Mouse (Mus musculus) neutrophil, adult 83 days (primary cell): ENCODE data around the gene Gm20914. TPM values are rescaled to one million over a fixed set of nuclear protein-coding genes. Genes with fewer than 3 reads are reported as not detected.

Source experiments
- total RNA-seq, 2 experiments: library from RNA; stranded (reverse); gene quantifications; one replicate each; pipeline ENCODE4 v1.2.4; 2023

Gm20914 gene
- not detected for total RNA-seq

GRCm38 (mm10) chrY:5725678-5726077, at the start of gene Gm20914:
Gm20914 (plus strand) TSS chrY:5725978.

Other genes starting within 250 kb of the Gm20914 start
- gene Gm21854, start 69.0 kb upstream of the Gm20914 start, total RNA-seq, result not detected
- not detected for gene Gm28171, start 67.4 kb downstream of the Gm20914 start, total RNA-seq
- not detected for gene Gm21778, start 216.5 kb downstream of the Gm20914 start, total RNA-seq